Mouse (Mus musculus): ENCODE data around the gene Chd2. TPM values are rescaled to one million over a fixed set of nuclear protein-coding genes. Genes with fewer than 3 reads are reported as not detected.

The Chd2 gene
- polyA plus RNA-seq, 1 experiment, result 88.1 TPM

- Histone ChIP-seq H3K4me3 (ENCODE audit: control insufficient read depth, insufficient read depth, low read length) (no peak overlapping the region), H3K27ac (ENCODE audit: control insufficient read depth, insufficient read depth, low read length) (no peak overlapping the region), H3K4me1 (replicated peaks; ENCODE audit: control insufficient read depth, insufficient read depth, low read length) (no peaks in the 10 kb centered on the region), H3K27me3 (ENCODE audit: control insufficient read depth, insufficient read depth, low read length) (no peaks in the 10 kb centered on the region), H3K36me3 (ENCODE audit: control insufficient read depth, insufficient read depth, low read length) (peaks cover 37% of the 10 kb centered on the region)
- TF ChIP-seq POLR2A (IDR thresholded peaks at IDR 0.05; ENCODE audit: control insufficient read depth, extremely low read depth, insufficient read depth, low read length, poor library complexity), result no peak
- no peak for TF ChIP-seq CTCF (IDR thresholded peaks at IDR 0.05; ENCODE audit: borderline replicate concordance, control insufficient read depth, extremely low read depth, insufficient read depth, low read length, poor library complexity)
- no peak for DNase-seq
- 97% methylated on average over 6 of the region's 6 CpGs for WGBS
Observed at GRCm38 (mm10) chr7:73427794-73428193, 113.8 kb downstream of the Chd2 start.

- 82% methylated on average over 8 of the region's 8 CpGs for WGBS
Observed at GRCm38 (mm10) chr7:73426752-73427386, 114.8 kb downstream of the Chd2 start.

GRCm38 (mm10) chr7:73426235-73426634 is 115.4 kb downstream of the Chd2 start:
- H3K4me3 ChIP-seq (ENCODE audit: control insufficient read depth, insufficient read depth, low read length), result no peak overlapping the region
- WGBS, result 94% methylated on average over 3 of the region's 3 CpGs
- peaks cover 34% of the 10 kb centered on the region for H3K36me3 ChIP-seq (ENCODE audit: control insufficient read depth, insufficient read depth, low read length)
- no peak overlapping the region for H3K27ac ChIP-seq (ENCODE audit: control insufficient read depth, insufficient read depth, low read length)
- no peak for DNase-seq
- H3K4me1 ChIP-seq (replicated peaks; ENCODE audit: control insufficient read depth, insufficient read depth, low read length), result no peaks in the 10 kb centered on the region
- TF ChIP-seq CTCF (IDR thresholded peaks at IDR 0.05; ENCODE audit: borderline replicate concordance, control insufficient read depth, extremely low read depth, insufficient read depth, low read length, poor library complexity), result no peak
- TF ChIP-seq POLR2A (IDR thresholded peaks at IDR 0.05; ENCODE audit: control insufficient read depth, extremely low read depth, insufficient read depth, low read length, poor library complexity), result no peak
- no peaks in the 10 kb centered on the region for H3K27me3 ChIP-seq (ENCODE audit: control insufficient read depth, insufficient read depth, low read length)

More at GRCm38 (mm10) chr7:73426752-73427386, 114.8 kb downstream of the Chd2 start:
- no peak overlapping the region for H3K4me3 ChIP-seq (ENCODE audit: control insufficient read depth, insufficient read depth, low read length)
- H3K27ac ChIP-seq (ENCODE audit: control insufficient read depth, insufficient read depth, low read length), result no peak overlapping the region
- DNase-seq, result no peak
- peaks cover 34% of the 10 kb centered on the region for H3K36me3 ChIP-seq (ENCODE audit: control insufficient read depth, insufficient read depth, low read length)
- no peaks in the 10 kb centered on the region for H3K27me3 ChIP-seq (ENCODE audit: control insufficient read depth, insufficient read depth, low read length)
- H3K4me1 ChIP-seq (replicated peaks; ENCODE audit: control insufficient read depth, insufficient read depth, low read length), result no peaks in the 10 kb centered on the region
- TF ChIP-seq CTCF (IDR thresholded peaks at IDR 0.05; ENCODE audit: borderline replicate concordance, control insufficient read depth, extremely low read depth, insufficient read depth, low read length, poor library complexity) (no peak), POLR2A (IDR thresholded peaks at IDR 0.05; ENCODE audit: control insufficient read depth, extremely low read depth, insufficient read depth, low read length, poor library complexity) (no peak)

- no peak for DNase-seq
- Histone ChIP-seq H3K4me3 (ENCODE audit: control insufficient read depth, insufficient read depth, low read length) (no peak overlapping the region), H3K27me3 (ENCODE audit: control insufficient read depth, insufficient read depth, low read length) (no peaks in the 10 kb centered on the region), H3K27ac (ENCODE audit: control insufficient read depth, insufficient read depth, low read length) (no peak overlapping the region), H3K36me3 (ENCODE audit: control insufficient read depth, insufficient read depth, low read length) (peaks cover 28% of the 10 kb centered on the region), H3K4me1 (replicated peaks; ENCODE audit: control insufficient read depth, insufficient read depth, low read length) (no peaks in the 10 kb centered on the region)
- TF ChIP-seq CTCF (IDR thresholded peaks at IDR 0.05; ENCODE audit: borderline replicate concordance, control insufficient read depth, extremely low read depth, insufficient read depth, low read length, poor library complexity), result no peak
- TF ChIP-seq POLR2A (IDR thresholded peaks at IDR 0.05; ENCODE audit: control insufficient read depth, extremely low read depth, insufficient read depth, low read length, poor library complexity), result no peak
- 93% methylated on average over 7 of the region's 7 CpGs for WGBS
Observed at GRCm38 (mm10) chr7:73425451-73425850, 116.2 kb downstream of the Chd2 start.

- TF ChIP-seq POLR2A (IDR thresholded peaks at IDR 0.05; ENCODE audit: control insufficient read depth, extremely low read depth, insufficient read depth, low read length, poor library complexity) (no peak), CTCF (IDR thresholded peaks at IDR 0.05; ENCODE audit: borderline replicate concordance, control insufficient read depth, extremely low read depth, insufficient read depth, low read length, poor library complexity) (no peak)
- Histone ChIP-seq H3K27ac (ENCODE audit: control insufficient read depth, insufficient read depth, low read length) (no peak overlapping the region), H3K36me3 (ENCODE audit: control insufficient read depth, insufficient read depth, low read length) (peaks cover 20% of the 10 kb centered on the region), H3K4me1 (replicated peaks; ENCODE audit: control insufficient read depth, insufficient read depth, low read length) (no peaks in the 10 kb centered on the region), H3K4me3 (ENCODE audit: control insufficient read depth, insufficient read depth, low read length) (no peak overlapping the region), H3K27me3 (ENCODE audit: control insufficient read depth, insufficient read depth, low read length) (no peaks in the 10 kb centered on the region)
- no peak for DNase-seq
- 77% methylated on average over 3 of the region's 3 CpGs for WGBS
Observed at GRCm38 (mm10) chr7:73424705-73425104, 116.9 kb downstream of the Chd2 start.

- DNase-seq, result no peak
- Histone ChIP-seq H3K27me3 (ENCODE audit: control insufficient read depth, insufficient read depth, low read length) (no peaks in the 10 kb centered on the region), H3K4me1 (replicated peaks; ENCODE audit: control insufficient read depth, insufficient read depth, low read length) (no peaks in the 10 kb centered on the region), H3K36me3 (ENCODE audit: control insufficient read depth, insufficient read depth, low read length) (peaks cover 16% of the 10 kb centered on the region), H3K4me3 (ENCODE audit: control insufficient read depth, insufficient read depth, low read length) (no peak overlapping the region), H3K27ac (ENCODE audit: control insufficient read depth, insufficient read depth, low read length) (no peak overlapping the region)
- TF ChIP-seq CTCF (IDR thresholded peaks at IDR 0.05; ENCODE audit: borderline replicate concordance, control insufficient read depth, extremely low read depth, insufficient read depth, low read length, poor library complexity) (no peak), POLR2A (IDR thresholded peaks at IDR 0.05; ENCODE audit: control insufficient read depth, extremely low read depth, insufficient read depth, low read length, poor library complexity) (no peak)
- WGBS, result 76% methylated on average over 3 of the region's 3 CpGs
Observed at GRCm38 (mm10) chr7:73424243-73424642, 117.4 kb downstream of the Chd2 start.
